Mouse (Mus musculus) adipocyte (in vitro differentiated cells): ENCODE results near the gene Ppp3r1.

Source experiments
- DNase-seq: peaks from one replicate; pipeline ENCODE4 v3.0.0-alpha.2; 2016; ENCODE audit warnings: low spot score

Gene Ppp3r1

DNA sequence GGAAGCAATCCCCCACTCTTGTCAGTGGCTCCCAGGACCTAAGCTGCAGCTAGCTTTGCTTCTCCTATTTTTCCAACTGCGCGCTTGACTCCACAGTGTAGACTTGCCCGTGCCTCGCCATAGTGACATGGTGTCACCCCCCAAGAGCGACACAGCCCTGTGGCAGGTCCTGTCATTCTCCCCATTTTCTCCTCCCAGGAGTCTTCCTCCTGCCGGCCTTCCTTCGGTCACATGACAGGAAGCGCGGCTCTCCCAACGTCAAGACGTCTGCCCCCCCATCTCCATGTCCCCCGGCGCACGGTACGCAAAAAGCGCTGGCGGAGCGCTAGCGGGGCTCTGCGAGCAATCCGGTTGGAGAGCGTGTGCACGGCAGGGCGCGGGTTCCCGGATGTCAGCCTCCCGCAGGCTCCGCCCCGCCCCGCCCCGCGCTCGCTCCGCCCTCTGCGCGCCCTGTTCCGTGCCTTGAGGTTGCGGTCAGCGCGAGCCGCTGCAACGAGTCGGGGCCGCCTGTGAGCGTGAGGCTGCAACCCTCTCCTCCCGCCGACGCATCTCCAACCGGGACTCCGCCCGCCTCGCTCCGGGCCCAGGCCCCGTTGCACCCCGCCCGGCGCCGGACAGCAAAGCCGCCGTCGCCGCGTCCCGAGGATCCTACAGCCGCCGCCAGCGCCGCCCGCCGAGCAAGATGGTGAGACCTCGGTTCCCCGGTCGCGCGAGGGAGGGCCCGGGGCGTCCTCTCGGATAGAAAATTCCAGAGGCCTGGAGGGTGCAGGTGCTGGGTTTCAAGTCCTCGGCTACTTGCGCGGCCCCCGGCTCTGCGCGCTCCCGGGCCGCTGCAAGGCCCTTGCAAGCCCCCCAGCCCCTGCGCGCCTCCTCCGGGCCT, at the start of gene Ppp3r1:
Gene Ppp3r1 (plus strand): TSS at position 406 of the 880 bp plus-strand sequence.
- DNase-seq, result peak; percentile 97

DNA sequence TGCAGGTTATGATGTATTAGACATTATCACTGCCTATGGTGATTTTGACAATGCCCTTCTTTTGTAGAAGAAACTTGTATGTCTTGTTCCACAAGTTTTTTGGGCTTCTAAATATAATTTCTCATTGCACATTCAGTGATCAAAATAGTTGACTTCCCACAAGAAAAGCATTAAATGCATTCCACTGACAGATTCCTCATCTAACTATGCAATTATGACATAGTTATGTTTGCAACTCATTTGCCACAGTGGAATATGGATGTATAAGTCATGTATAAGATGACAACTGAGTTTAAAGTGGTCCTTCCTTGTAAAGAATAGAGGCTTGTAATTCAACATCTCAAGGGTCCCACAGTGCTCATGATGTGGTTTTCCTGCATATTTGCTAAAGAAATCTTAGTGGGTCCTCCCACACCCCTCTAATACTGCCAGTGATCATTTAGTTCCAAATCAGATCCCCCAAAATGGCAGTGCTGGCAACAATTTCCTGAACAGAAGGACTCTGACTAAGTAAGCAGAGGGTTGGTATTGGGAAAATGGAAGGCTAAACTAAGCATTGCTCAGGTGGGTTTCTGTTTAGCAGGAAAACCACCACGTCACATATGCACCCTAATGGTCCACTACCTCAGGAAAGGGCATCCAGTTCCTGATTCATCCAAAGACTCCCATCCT, 46.5 kb upstream of the Ppp3r1 start:
- no peak for DNase-seq

DNA sequence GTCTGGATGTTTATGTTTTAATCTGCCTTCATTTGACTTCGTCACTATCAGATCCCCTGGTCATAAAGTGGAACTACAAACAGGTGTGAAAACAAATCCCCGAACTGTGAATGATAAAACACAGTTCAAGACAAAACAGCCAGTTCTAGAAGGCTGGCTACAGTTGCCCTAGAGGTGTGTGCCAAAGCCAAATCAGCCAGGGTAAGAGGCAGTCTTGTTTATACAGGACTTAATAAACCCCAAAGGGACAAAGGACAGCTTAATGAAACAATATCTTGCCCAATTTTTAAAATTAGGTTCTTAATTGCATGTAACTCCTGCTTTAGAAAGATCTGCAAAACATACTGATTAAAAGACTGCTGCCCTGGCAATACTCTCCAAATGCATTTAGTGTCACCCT, 32.6 kb upstream of the Ppp3r1 start:
- DNase-seq, result no peak

DNA sequence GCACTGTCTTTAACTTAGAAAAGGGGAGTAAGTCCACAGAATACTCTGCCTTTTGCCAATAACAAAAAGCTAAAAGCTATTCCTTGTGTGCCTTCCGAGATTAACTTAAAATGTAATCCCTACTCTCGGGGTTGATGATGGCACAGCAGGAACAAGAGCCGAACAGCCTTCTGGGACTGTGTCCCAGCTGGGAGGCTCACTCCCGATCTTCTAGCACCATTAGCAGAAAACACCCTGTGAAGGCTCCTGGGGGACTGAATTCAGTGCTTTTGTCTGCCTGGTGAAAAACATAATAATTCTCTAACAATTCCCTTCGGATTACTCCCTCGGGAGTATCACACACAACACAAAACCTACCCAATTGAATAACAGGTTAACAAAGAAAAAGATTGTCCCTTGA, 23.4 kb upstream of the Ppp3r1 start:
- no peak for DNase-seq

DNA sequence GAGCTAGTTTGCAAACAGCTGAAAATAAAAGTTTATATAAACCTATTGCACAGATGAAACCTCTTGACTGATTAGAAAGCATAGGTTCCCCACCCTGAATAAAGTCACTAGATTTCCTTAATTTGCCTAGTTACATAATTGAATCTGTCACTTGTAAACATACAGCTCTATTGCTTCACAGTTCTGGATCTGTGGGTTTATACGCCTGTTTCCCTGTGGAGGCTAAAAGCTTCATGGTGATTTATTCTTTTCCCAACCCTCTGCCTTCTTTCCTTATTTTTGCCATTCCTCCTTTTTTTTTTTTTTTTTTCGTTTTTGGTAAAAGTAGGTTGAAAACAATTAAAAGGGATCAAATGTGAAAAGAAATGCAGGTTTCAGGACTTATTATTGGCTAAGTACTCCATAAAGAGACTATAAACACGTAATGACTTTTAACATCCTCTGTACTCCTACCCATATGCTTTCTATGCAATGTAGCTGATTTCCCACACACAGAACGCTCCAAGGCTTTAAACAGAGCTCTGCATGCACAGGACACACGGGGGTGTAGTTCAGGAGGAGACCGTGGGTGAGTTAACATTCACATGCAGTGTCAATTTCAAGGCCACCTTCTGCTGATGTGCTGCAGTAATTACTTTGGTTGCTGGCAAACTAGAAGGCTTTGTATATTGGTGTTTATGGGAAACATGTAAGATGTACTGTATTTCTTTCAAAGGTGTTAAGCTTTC, 20.6 kb upstream of the Ppp3r1 start:
- DNase-seq, result no peak

DNA sequence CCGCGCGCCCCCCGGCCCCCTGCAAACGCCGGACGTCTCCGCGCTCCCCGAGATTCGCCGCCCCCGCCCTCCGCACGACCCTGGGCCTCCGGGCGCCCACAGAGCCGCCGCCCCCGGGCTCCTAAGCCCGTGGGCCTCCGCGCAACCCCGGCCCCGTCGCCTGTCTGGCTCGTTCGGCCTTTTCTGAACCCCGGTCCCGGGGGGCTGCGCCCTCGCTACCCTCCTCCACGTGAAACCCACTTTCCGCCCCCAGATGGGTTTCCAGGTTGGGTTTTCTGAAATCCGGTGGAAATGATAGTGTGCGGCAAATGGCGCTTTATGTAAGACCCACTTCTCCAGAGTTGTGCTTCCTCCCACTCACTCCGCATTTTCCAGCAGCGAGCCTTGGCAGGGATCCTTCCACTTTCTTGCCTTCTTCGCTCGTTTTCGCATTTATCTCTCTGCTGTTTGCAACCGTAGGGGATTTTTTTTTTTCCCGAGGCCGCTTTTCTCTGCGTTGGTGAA, 727 bp downstream of the Ppp3r1 start:
- peak; percentile 55 for DNase-seq

DNA sequence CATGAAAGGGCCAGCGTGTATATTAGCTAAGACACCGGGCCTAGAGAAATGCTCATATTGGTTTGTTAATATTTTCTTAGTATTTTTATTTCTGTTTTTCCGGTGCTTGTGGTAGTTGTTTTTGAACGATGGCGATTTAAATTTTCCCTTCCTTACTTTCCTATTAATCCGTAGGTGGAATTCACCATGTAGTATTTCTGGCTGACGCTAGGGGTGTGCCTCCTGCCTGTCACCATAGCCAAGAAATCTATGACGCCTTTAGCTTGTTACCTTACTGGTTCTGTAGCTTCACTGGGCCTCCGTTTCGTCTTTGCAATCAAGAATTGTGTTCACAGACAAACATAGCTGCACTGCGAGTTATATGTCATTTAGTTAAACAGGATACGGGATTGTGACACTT, 1.2 kb downstream of the Ppp3r1 start:
- DNase-seq, result peak; percentile 81

DNA sequence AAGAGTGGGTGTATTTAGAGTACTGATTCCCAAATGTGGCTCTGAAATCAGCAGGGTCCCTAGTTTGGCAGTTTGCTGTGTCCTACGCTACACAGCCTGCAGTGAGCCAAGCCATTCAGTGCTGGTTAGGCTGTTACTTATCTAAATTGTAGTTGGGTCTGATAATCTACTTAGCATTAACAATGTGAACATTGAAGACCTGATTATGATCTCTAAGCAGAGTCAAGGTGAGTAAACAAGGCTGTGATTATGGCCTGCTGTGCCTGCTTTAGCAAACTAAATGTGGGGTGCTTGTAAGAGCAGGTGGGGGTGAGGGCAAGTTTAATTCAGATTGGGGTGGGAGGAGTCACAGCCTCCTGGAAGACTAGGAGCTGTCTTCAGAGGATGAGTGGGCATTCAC, 4.9 kb downstream of the Ppp3r1 start:
- DNase-seq, result no peak

DNA sequence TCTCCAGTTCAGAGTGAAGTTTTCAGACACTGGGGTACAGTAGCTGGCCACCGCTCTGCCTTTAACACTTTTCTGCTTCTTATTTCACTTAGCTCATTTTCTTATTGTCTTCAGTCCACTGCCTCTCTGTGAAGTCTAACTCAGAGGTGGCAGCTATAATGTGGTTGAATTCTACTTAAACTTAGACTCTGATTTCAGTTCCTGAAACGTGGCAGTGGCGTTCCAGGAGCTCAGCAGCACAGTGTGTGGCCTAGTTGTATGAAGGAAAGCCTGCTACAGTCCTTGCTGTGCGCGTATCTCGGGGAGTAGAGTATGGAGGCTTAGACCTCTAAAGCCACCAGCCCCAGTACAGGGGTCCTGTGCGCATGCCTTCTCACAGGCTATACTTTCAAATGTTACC, 7.6 kb downstream of the Ppp3r1 start:
- no peak for DNase-seq

DNA sequence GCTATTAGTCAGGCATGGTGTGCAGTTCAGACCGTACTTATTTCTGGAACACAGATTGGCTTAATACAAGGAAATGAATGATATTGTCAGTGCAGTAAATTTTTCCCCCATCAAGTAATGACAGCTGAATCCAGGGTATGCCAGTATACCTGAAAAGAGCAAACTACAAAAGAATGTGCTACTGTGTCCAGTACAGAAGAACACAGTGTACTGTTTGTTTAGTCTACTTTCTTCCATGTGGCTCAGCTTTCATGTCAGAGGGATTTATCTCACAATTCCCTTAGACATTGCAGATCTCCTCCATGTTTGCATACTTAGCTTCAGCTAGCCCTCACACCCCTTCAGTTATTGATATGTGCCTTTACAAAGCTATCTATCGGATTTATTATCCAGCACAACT, 10.2 kb downstream of the Ppp3r1 start:
- no peak for DNase-seq

DNA sequence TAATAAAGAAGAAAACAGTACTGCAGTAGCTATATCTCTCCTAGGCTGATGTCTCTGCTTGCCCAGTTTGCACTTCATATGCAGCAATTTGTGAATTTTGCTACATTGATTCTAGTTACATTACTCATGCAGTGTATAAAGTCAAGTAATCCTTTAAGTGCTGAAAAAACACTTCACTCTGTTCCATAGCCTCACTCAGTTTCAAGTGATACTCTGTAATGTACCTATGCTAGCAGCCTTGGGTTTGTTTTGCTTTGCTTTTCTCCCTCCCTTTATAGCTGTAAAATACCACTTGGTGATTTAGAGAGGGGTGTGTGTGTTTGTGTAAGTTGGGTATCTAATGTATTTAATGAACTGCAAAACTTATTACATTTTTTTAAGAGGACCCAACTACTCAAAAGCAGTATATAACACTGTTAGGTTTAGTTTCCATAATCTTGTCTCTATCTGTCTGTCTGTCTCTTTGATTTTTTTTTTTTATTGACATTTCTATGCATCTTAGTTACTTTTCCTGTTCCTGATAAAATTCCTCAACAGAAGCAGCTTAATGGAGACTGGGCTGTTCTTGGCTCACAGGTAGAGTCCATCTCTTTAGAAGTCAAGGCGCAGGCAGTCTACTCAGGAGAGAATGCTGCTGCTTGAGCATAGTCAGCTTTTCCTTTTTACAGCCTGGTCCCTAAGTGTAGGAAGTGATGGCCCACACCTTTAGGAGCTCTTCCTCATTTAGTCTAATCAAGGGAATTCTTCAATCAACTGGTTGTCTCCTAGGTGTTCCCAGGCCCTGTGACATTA, 12.1 kb downstream of the Ppp3r1 start:
- DNase-seq, result no peak

DNA sequence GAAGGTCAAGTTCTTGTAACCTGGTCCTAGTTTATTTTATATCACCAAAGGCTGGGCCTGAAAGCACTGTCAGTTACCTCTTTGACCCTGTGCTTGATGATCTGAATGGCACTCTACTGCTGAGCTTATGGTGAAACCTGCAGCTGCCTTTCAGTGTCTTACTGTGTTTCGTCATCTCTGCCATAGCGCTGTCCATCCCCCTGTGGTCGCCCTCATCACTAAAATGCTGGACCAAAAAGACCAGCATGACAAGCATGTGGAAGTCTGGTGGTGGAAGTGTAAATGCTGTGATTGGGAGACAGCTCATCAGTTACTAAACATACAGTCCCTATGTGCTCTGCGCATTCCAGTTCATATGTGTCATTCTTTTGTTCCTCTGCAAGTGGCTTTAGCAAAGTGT, 13.2 kb downstream of the Ppp3r1 start:
- no peak for DNase-seq

DNA sequence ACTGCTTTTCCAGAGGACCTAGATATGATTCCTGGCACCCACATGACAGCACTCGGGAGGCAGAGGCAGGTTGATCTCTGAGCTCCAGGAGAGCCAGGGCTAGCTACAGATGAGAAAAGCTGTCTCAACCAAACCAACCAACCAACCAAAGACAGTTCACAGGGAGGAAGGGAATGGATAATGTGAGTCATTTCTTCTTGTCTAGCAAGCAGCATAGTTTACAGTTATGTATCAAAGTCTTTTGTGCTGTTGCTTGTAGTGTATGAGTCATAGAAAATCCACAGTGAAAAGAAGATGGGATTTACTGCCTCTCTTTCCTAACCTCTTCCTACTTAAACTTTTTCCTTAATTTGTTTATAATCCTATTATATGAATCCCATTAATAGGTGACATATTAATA, 17.6 kb downstream of the Ppp3r1 start:
- DNase-seq, result no peak

DNA sequence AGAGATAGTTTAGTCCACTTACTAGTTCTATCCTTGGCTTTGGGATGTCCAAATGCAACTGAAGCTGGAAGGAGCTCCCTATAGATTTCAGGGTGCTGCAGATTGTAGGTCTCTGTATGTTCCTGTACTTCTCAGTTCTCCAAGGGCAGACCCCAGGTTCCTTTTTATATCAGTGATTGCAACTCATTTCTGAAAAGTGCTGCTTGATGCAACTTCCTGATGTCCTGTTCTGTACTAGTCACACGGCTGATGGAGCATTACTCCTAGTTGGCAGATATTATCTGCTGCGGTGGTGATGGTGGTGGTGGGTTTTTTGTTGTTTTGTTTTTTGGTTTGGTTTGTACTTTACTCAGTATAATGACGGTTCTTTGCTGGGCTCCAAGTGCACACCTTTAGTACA, 21.7 kb downstream of the Ppp3r1 start:
- no peak for DNase-seq

DNA sequence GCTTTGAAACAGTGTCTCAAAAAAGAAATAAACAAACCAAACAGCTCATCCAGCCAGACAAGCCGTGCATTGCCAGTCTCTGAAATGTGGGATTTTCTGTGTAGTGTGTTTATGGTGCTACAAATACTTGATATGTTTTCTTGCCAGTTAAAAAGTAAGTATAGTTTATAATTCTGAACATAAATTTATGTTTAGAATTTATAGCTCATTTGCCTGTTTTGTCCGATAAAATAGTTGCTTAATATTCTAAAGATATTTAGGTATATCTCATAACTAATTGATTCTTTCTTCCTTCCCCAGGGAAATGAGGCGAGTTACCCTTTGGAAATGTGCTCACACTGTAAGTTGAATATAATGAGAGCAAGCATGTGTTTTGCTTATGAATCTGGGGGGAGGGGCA, 22.7 kb downstream of the Ppp3r1 start, which contains the start of gene Wdr92:
Gene Wdr92 (plus strand): TSS at position 301 of the 400 bp plus-strand sequence.
- peak; percentile 26 for DNase-seq

DNA sequence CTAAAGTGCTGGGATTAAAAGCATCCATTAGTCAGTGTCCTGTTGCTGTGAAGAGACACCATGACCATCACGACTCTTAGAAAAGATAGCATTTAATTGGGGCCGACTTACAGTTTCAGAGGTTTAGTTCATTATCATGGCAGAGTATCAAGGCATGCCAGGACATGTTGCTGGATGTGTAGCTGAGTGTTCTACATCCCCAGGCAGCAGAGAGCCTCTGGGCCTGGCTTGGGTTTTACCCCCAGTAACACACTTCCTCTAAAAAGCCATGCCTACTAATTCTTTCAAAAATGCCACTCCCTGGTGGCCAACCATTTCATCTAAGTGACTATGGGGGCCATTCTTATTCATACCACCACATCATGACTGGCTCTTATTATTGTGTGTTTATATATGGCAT, 24.1 kb downstream of the Ppp3r1 start:
- no peak for DNase-seq

DNA sequence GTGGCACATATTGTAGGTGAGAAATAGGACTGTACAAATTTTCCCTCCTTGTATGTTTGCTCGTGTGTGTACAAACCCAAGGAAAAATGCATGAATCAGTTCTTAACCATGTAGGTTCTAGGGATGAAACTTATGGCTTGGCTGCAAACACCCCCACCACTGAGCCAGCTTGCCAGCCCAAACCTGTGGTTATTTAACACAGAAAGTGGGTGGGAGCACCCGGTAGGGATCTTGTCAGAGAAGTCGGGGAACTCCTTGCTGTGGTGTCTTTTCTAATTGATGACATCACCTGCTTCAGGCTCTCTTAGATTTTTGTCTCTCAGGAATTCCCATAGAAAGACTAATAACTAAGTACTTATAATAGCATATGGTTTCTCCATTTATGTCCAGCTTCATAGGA, 28.6 kb downstream of the Ppp3r1 start:
- no peak for DNase-seq

DNA sequence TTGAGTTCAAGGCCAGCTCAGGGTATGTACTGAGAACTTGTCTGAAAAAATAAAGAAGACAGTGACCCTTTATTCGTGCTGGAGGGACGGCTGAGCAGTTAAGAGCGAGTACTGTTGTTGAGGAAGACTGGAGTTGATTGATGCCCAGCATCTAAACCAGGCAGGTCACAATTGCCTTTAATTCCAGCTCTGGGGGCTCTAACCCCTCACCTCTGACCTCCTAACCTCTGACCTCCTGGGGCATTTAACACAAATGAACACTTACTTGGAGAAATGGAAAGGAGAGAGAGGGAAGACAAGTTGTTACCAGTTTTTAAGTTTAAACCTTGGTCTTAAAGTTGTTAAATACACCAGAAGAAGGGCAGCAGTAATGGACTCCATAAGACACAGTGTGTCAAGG, 29.7 kb downstream of the Ppp3r1 start:
- DNase-seq, result no peak

DNA sequence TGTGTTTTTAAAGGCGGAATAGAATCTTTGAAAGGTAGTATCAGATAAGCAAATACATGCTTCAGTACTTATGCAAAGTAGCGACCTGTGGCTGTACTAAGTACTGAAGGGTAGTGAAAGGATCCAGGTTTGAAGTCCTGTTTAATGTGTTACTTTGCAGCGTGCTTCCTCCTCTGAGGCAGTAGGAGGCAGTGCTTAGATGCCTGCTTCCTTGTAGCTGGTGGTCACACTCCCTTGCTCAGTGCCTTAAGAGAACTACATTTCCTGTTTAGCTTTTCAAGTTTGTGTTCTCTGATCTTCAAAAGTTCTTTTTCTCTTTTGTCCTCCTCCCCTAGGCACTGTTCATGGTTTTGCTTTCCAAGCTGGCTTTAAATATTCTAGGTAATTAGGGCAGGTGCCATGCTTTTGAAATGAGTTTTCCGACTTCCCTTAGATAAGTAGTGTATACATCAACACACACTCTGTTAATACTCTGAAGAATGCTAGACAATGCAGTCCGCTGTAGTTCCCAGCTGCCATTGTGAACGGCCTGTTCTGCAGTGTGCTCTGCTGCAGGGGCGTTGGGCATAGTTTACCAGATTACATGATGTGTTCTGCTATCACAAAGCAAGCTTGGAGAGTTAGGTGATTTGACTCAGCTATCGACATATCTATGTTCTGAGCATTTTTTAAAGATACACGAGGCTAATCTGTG, 33.2 kb downstream of the Ppp3r1 start:
- no peak for DNase-seq

DNA sequence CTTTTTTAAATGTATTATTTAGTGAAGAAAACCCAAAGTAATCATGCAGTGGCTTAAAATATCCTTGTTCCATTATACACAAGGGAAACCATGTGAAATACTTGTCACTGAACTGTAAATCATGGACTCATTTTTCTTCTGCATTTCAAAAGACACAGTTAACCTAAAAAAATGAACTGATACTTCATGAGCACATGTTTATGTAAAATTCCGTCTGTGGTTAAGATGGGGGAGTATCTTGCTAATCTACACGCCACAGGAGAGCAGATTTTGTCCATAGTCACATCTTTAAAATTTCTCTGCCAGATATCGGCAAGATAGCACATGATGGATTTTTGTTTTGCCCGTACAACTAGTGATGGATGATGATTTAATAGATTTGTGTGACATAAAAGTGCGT, 40.1 kb downstream of the Ppp3r1 start:
- DNase-seq, result no peak

DNA sequence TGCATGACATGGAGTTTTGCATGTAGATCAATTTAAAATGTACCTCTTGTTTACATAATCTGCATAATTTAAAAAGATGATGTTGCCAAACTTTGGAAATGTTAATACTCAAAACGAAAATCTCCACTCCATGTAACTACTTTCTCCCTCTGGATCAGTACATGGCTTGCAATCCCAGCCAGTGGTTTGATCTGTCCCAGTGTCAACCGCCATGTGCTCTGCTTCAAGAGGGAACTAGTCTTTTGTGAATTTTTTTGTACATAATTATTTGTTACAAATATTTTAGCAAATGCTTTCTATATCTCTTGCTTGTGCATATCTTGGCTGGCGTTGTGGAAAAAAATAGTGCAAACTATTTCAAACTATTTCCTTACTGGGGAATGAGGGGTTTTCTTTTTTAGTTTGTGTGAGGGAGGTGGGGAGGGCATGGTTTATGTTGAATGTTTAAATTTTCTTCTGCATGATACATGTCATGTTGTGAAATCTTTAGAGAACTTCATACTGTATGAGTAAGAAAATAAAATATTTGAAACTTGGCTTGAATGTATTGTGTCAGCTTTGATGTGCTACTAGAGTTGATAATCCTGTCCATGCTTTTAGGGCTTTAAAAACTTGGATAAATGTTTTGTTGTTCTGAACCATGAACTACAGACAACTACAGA, 40.9 kb downstream of the Ppp3r1 start:
- DNase-seq, result no peak
